7 mouse cellular contexts compared by ENCODE assay signal in genomic region chr11:46848221-46848971, GRCm38 (mm10). TPM values are rescaled to one million over a fixed set of nuclear protein-coding genes. Genes with fewer than 3 reads are reported as not detected.
DNase-seq lines count a peak whose midpoint lies in the region; ATAC-seq and TF ChIP-seq lines count a peak whose summit lies in the region.

No protein-coding gene starts in this region.

- H3K4me3 ChIP-seq in lung, postnatal 0 days (ENCODE audit: low read depth, low read length): no peak overlapping the region
- H3K4me3 ChIP-seq in forebrain, embryonic 13.5 days: no peak overlapping the region

- no peak overlapping the region for H3K4me2 ChIP-seq in lung, postnatal 0 days (replicated peaks; ENCODE audit: low read depth, low read length)
- no peak overlapping the region for H3K4me2 ChIP-seq in forebrain, embryonic 13.5 days

- 20% methylated on average over 8 of the region's 8 CpGs for WGBS in lung, postnatal 0 days
- WGBS in forebrain, embryonic 13.5 days: 33% methylated on average over 8 of the region's 8 CpGs

- peak; percentile 59 for TF ChIP-seq CTCF in lung, postnatal 0 days (IDR thresholded peaks at IDR 0.05)

- no peaks in the 10 kb centered on the region for H3K27me3 ChIP-seq in lung, postnatal 0 days (replicated peaks; ENCODE audit: insufficient read depth, low read length)
- H3K27me3 ChIP-seq in forebrain, embryonic 13.5 days: no peaks in the 10 kb centered on the region

- H3K4me1 ChIP-seq in lung, postnatal 0 days (ENCODE audit: insufficient read depth, low read depth, low read length): 0 out of 2 replicates have a peak, but pooled peaks cover 6% of the 10 kb centered on the region
- no peaks in the 10 kb centered on the region for H3K4me1 ChIP-seq in forebrain, embryonic 13.5 days

- H3K36me3 ChIP-seq in lung, postnatal 0 days (ENCODE audit: insufficient read depth, low read length): no peaks in the 10 kb centered on the region
- no peaks in the 10 kb centered on the region for H3K36me3 ChIP-seq in forebrain, embryonic 13.5 days (ENCODE audit: poor library complexity, severe bottlenecking)

- H3K9me3 ChIP-seq in lung, postnatal 0 days (ENCODE audit: low read length): no peaks in the 10 kb centered on the region
- H3K9me3 ChIP-seq in forebrain, embryonic 13.5 days (replicated peaks): no peaks in the 10 kb centered on the region

- H3K27ac ChIP-seq in lung, postnatal 0 days (ENCODE audit: low read length): no peak overlapping the region
- no peak overlapping the region for H3K27ac ChIP-seq in forebrain, embryonic 13.5 days

- TF ChIP-seq EP300 in lung, postnatal 0 days (IDR thresholded peaks at IDR 0.05): no peak

- DNase-seq in lung, postnatal 0 days (ENCODE audit: low spot score): peak; percentile 61
- DNase-seq in lung, postnatal 25 days (ENCODE audit: low spot score): no peak
- peak; percentile 46 for DNase-seq in layer of hippocampus, adult 11-12 months (ENCODE audit: low spot score)
- peak; percentile 47 for DNase-seq in retina, embryonic 14.5 days (ENCODE audit: low spot score)
- DNase-seq in natural killer cell, adult 2 months (ENCODE audit: low spot score in 2 of 2): no peak
- DNase-seq in T-cell, adult 2 months (ENCODE audit: low spot score): no peak

- H3K9ac ChIP-seq in lung, postnatal 0 days (replicated peaks; ENCODE audit: low read depth): no peak overlapping the region
- H3K9ac ChIP-seq in forebrain, embryonic 13.5 days: no peak overlapping the region

- peak; percentile 40; the same call in 1 of the 2 replicates for ATAC-seq in lung, postnatal 0 days
- ATAC-seq in forebrain, embryonic 13.5 days: peak; percentile 83

RNA-seq across cellular contexts. Expression of gene Timd4, which starts 37.8 kb away (rescaled TPM):
- 0.13 and 0.14 TPM in 2 replicates for polyA plus RNA-seq in lung, postnatal 0 days (2015; fragmentation: Nextera tagmentation; extraction: Ambion mirVana)
- 0.10 TPM in 1 of 2 replicates, not detected in the other for polyA plus RNA-seq in forebrain, embryonic 13.5 days (2015; fragmentation: Nextera tagmentation; extraction: Ambion mirVana)

Comparison
In these comparisons a context has a peak if more than half of its experiments do, and no peak if none do; other contexts are left out.
1. DNase-seq: peak in lung, postnatal 0 days (single experiment), layer of hippocampus, adult 11-12 months (single experiment) and retina, embryonic 14.5 days (single experiment); none in lung, postnatal 25 days (single experiment), natural killer cell, adult 2 months (0 of 2) and T-cell, adult 2 months (single experiment).